Mouse (Mus musculus) left cerebral cortex, adult 9 months (tissue): ENCODE measurements around the gene Trim12c.
A peak's percentile ranks its signal among the peaks of the same experiment; 100 is the strongest.
"Not testable (repeated sequence)": the region's sequence is repeated elsewhere in the genome, so short reads cannot be mapped to it uniquely, and the experiment has no call there.

Experiments used
- DNase-seq, 2 experiments: peaks; one replicate each; pipeline ENCODE4 v3.0.0; 2022; ENCODE audit warnings: low spot score in 2 of 2

The Trim12c gene

GRCm38 (mm10) chr7:104352717-104353599, at the start of gene Trim12c:
Gene Trim12c (minus strand): TSS chr7:104353362.
- peak in 1 of 2 experiments; percentile 11 for DNase-seq

GRCm38 (mm10) chr7:104401140-104401539, 48.0 kb upstream of the Trim12c start:
- no peak for DNase-seq

GRCm38 (mm10) chr7:104400698-104401097, 47.5 kb upstream of the Trim12c start, which contains the start of gene Trim30c:
Gene Trim30c (minus strand): TSS chr7:104400837.
- no peak for DNase-seq

- DNase-seq, result no peak
Measured at GRCm38 (mm10) chr7:104398492-104398891, 45.3 kb upstream of the Trim12c start.

- peak in 1 of 2 experiments; percentile 10 for DNase-seq
Measured at GRCm38 (mm10) chr7:104369736-104370414, 16.7 kb upstream of the Trim12c start, which contains the start of gene Trim30b. Gene Trim30b (minus strand): TSS chr7:104369884.

GRCm38 (mm10) chr7:104366339-104366738, 13.2 kb upstream of the Trim12c start:
- DNase-seq, result no peak

GRCm38 (mm10) chr7:104353600-104353967, 422 bp upstream of the Trim12c start:
- no peak for DNase-seq

GRCm38 (mm10) chr7:104348043-104348442, 5.1 kb downstream of the Trim12c start:
- DNase-seq, result not testable (repeated sequence)

- DNase-seq, result not testable (repeated sequence)
Measured at GRCm38 (mm10) chr7:104340744-104341143, 12.4 kb downstream of the Trim12c start.

GRCm38 (mm10) chr7:104335547-104335946, 17.6 kb downstream of the Trim12c start:
- not testable (repeated sequence) for DNase-seq

GRCm38 (mm10) chr7:104329171-104329570, 24.0 kb downstream of the Trim12c start, which contains the start of gene Trim34b:
Gene Trim34b (plus strand): TSS chr7:104329471.
- not testable (repeated sequence) for DNase-seq

GRCm38 (mm10) chr7:104322028-104322427, 31.1 kb downstream of the Trim12c start:
- no peak for DNase-seq

- DNase-seq, result not testable (repeated sequence)
Measured at GRCm38 (mm10) chr7:104315369-104316080, 37.6 kb downstream of the Trim12c start, which contains the start of gene Trim12a. Gene Trim12a (minus strand): TSS chr7:104315466.

GRCm38 (mm10) chr7:104314796-104315353, 38.3 kb downstream of the Trim12c start:
- DNase-seq, result no peak

GRCm38 (mm10) chr7:104291638-104292400, 61.3 kb downstream of the Trim12c start:
- no peak for DNase-seq

- no peak for DNase-seq
Measured at GRCm38 (mm10) chr7:104290641-104291040, 62.5 kb downstream of the Trim12c start.
